Mouse (Mus musculus) mesoderm, embryonic 11.5 days (tissue): ENCODE measurements at regions not wholly inside any gene's neighbourhood (a gene's known extent, or its start where the extent isn't known, plus 50 kb on each side); places are given as distances from the start of the nearest gene placed in this dataset.

Experiments
- DNase-seq: peaks from one replicate; pipeline ENCODE4 v3.0.0-alpha.2; 2012; ENCODE audit warnings: low read depth, low spot score

- no peak for DNase-seq
Measured at GRCm38 (mm10) chr12:92672396-92672795, 823.4 kb upstream of the Sel1l start.

- no peak for DNase-seq
Measured at GRCm38 (mm10) chr12:92646634-92647033, 797.7 kb upstream of the Sel1l start.

- no peak for DNase-seq
Measured at GRCm38 (mm10) chr12:92645006-92645624, 796.2 kb upstream of the Sel1l start.

- no peak for DNase-seq
Measured at GRCm38 (mm10) chr12:92619120-92619519, 770.2 kb upstream of the Sel1l start.

- no peak for DNase-seq
Measured at GRCm38 (mm10) chr12:92618519-92618918, 769.6 kb upstream of the Sel1l start.

- DNase-seq, result no peak
Measured at GRCm38 (mm10) chr12:92601673-92602072, 752.7 kb upstream of the Sel1l start.

- DNase-seq, result no peak
Measured at GRCm38 (mm10) chr12:92589725-92590124, 740.8 kb upstream of the Sel1l start.

- no peak for DNase-seq
Measured at GRCm38 (mm10) chr12:92589305-92589704, 740.3 kb upstream of the Sel1l start.

- DNase-seq, result no peak
Measured at GRCm38 (mm10) chr12:92578596-92578995, 729.6 kb upstream of the Sel1l start.
